Mouse (Mus musculus) stomach, embryonic 15.5 days (tissue): ENCODE results near the gene Fmnl3. TPM values are rescaled to one million over a fixed set of nuclear protein-coding genes. Genes with fewer than 3 reads are reported as not detected.
A peak's percentile ranks its signal among the peaks of the same experiment; 100 is the strongest.

Source experiments
- ATAC-seq: fragments of 200-750 bp; cut with Nextera tagmentation; 2 replicates; pipeline ENCODE4 v1.8.0; 2017; ENCODE audit warnings: low read depth, moderate number of reproducible peaks, moderate TSS enrichment; ENCODE audit not compliant: insufficient read depth, low FRiP score
- H3K27ac ChIP-seq: fragments of 300-500 bp; sonication (generic); 2 replicates; pipeline ENCODE4 v1.5.1; 2015; ENCODE audit warnings: mild to moderate bottlenecking, inconsistent platforms
- H3K27me3 ChIP-seq: fragments of 300-500 bp; sonication (generic); replicated peaks from 2 replicates; pipeline ENCODE4 v1.6.1; 2015; ENCODE audit warnings: inconsistent platforms
- H3K36me3 ChIP-seq: fragments of 300-500 bp; sonication (generic); 2 replicates; pipeline ENCODE4 v1.6.1; 2015; ENCODE audit warnings: inconsistent platforms
- H3K4me1 ChIP-seq: fragments of 300-500 bp; sonication (generic); 2 replicates; pipeline ENCODE4 v1.6.1; 2015; ENCODE audit warnings: inconsistent platforms
- H3K4me2 ChIP-seq: fragments of 300-500 bp; sonication (generic); 2 replicates; pipeline ENCODE4 v1.6.1; 2015; ENCODE audit warnings: mild to moderate bottlenecking, inconsistent platforms
- H3K4me3 ChIP-seq: fragments of 300-500 bp; sonication (generic); replicated peaks from 2 replicates; pipeline ENCODE4 v1.5.1; 2015; ENCODE audit warnings: inconsistent platforms
- H3K9ac ChIP-seq: fragments of 300-500 bp; sonication (generic); 2 replicates; pipeline ENCODE4 v1.6.1; 2015; ENCODE audit warnings: inconsistent platforms
- H3K9me3 ChIP-seq: fragments of 300-500 bp; sonication (generic); 2 replicates; pipeline ENCODE4 v1.6.1; 2016; ENCODE audit warnings: inconsistent platforms
- WGBS: fragments of 180-500 bp; shearing (Covaris S2); methylation state at CpG from one replicate; pipeline ENCODE4 v1.1.7; 2015; 5-methylcytosine and 5-hydroxymethylcytosine counted together
- polyA plus RNA-seq: library from polyadenylated mRNA; unstranded; fragments of >200 nt; fragmentation: Nextera tagmentation; extraction: Ambion mirVana; gene quantifications from 2 replicates; pipeline ENCODE4 v1.2.1, GENCODE M21; 2015

The Fmnl3 gene
- polyA plus RNA-seq, result 18.2 and 21.3 TPM in 2 replicates

DNA sequence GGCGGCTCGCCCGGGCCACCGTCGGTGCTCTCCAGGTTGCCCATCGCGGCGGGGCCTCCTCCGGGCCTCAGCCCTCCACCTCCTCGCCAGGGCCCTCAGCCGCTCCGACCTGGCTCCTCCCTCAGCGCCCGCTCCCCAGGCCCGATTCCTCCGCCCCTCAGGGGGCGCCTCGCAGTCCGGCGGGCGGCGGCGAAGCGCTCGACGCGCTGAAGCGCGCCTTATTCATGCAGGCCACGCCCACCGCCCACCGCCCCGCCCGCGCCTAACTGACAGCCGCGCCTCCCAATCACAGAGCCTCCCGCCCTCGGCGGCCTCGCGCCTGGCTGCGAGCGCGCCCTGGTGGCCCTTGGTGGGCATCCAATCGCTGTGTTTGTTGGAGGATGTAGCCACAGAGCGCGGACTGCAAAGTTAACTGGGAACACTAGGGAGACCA lies at the start of gene Fmnl3:
TSS of gene Fmnl3 (minus strand) at position 224 of the 433 bp plus-strand sequence.
- H3K4me1 ChIP-seq, result peaks cover 12% of the 10 kb centered on the region; the same call in 1 of the 2 replicates
- H3K9ac ChIP-seq, result peak within 1 kb of the TSS; percentile 76
- peak within 1 kb of the TSS; percentile 92 for H3K27ac ChIP-seq
- no peaks in the 10 kb centered on the region for H3K27me3 ChIP-seq
- H3K9me3 ChIP-seq, result no peaks in the 10 kb centered on the region
- peak within 1 kb of the TSS; percentile 87 for H3K4me3 ChIP-seq
- peak; percentile 88 for ATAC-seq
- peak within 1 kb of the TSS; percentile 89 for H3K4me2 ChIP-seq
- 1% methylated on average over 48 of the region's 48 CpGs for WGBS
- no peaks in the 10 kb centered on the region for H3K36me3 ChIP-seq

DNA sequence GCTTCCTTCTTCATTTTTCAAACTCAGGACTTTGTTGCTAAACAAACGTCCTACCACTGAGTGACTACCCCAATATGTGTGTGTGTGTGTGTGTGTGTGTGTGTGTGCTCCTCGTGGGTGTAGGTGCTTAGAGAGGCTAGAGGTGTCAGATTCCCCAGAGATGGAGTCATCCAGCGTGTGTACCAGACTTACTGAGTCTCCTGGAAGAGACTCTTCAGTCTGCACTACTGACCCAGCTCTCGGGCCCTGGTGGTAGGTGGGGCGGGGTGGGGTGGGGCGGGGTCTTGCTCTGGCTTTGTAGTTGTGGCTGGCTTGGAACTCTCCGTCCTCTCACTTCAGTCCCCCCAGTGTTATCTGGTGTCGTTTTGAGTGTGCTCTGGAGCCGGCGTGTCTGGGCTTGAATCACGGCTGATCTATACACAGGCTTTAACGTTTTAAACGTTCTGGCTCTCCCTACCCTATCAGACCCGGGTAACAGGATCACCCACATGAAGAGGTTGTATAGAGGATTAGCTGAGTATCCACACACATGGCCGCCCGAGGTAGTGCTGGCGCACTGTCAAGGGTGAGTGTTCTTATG lies 47.5 kb upstream of the Fmnl3 start:
- no peaks in the 10 kb centered on the region for H3K36me3 ChIP-seq
- H3K4me2 ChIP-seq, result no peak overlapping the region
- ATAC-seq, result no peak
- H3K4me3 ChIP-seq, result no peak overlapping the region
- H3K9ac ChIP-seq, result no peak overlapping the region
- no peaks in the 10 kb centered on the region for H3K27me3 ChIP-seq
- peaks cover 22% of the 10 kb centered on the region for H3K4me1 ChIP-seq
- no peaks in the 10 kb centered on the region for H3K9me3 ChIP-seq
- 22% methylated on average over 17 of the region's 17 CpGs for WGBS
- H3K27ac ChIP-seq, result no peak overlapping the region

DNA sequence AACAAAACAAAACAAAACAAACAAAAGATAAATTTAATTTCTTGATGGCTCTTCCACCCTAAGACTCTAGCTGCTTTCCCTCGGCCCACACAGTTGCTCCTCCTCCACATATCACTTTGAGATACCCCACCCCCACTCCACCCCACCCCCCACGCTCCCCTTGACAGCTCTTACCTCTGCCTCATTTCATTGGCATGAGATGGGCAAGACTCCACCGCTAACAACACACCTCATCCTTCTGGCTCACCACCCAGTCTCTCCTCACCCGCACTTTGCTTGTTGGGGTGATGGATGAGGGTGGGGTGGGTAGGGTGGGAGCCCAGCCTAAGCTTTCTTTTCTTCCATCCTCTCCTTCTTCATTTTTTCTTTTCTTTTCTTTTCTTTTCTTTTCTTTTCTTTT lies 46.7 kb upstream of the Fmnl3 start:
- no peak for ATAC-seq
- no peaks in the 10 kb centered on the region for H3K27me3 ChIP-seq
- H3K9ac ChIP-seq, result no peak overlapping the region
- peaks cover 15% of the 10 kb centered on the region for H3K4me1 ChIP-seq
- H3K27ac ChIP-seq, result no peak overlapping the region
- H3K4me3 ChIP-seq, result no peak overlapping the region
- H3K36me3 ChIP-seq, result no peaks in the 10 kb centered on the region
- WGBS, result 37% methylated on average over 4 of the region's 4 CpGs
- no peaks in the 10 kb centered on the region for H3K9me3 ChIP-seq
- no peak overlapping the region for H3K4me2 ChIP-seq

DNA sequence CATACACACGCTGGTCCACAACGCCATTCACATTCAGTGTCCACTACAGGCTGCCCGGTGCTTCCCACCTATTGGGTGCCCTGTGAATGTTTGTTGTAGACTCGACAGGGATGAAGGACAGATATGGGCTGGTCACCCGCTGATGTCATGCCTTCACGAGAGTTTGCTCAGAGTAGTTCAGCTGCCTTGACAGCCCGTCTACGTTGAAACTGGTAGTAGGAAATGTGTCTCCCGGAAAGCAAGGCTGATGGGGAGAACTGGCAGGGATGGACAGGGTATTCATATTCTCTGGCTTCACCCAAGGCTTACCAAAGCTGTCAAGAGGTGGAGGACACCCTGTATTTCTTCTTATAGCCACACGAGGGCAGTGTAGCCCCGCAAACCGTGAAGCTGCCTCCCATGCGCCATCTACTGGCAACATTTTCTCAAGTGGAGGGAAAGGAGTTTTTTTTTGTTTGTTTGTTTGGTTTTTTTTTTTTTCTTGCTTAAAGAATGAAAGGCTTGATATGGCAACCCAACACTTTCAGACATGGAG lies 46.1 kb upstream of the Fmnl3 start:
- H3K4me3 ChIP-seq, result no peak overlapping the region
- no peaks in the 10 kb centered on the region for H3K36me3 ChIP-seq
- no peak overlapping the region for H3K27ac ChIP-seq
- WGBS, result 15% methylated on average over 13 of the region's 13 CpGs
- peaks cover 11% of the 10 kb centered on the region for H3K4me1 ChIP-seq
- H3K9ac ChIP-seq, result no peak overlapping the region
- no peak for ATAC-seq
- no peaks in the 10 kb centered on the region for H3K27me3 ChIP-seq
- H3K9me3 ChIP-seq, result no peaks in the 10 kb centered on the region
- H3K4me2 ChIP-seq, result peak overlapping the region; percentile 26; the same call in 1 of the 2 replicates

DNA sequence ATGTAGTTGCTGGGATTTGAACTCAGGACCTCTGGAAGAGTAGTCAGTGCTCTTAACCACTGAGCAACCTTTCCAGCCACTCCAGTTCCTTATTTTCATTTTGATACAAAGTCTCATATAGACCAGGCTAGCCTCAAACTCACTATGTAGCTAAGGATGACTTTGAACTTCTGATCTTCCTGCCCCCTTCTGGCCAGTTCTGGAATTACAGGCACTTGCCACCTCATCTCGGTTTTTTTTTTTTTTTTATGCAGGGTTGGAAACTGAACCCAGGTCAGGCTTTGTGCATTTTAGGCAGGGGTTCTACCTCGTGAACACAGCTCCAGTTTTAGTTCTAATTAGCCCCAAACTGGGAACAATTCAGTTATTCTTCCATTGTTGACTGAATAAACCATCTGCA lies 45.5 kb upstream of the Fmnl3 start:
- H3K27me3 ChIP-seq, result no peaks in the 10 kb centered on the region
- peaks cover 5% of the 10 kb centered on the region for H3K4me1 ChIP-seq
- no peak overlapping the region for H3K4me3 ChIP-seq
- ATAC-seq, result no peak
- H3K9me3 ChIP-seq, result no peaks in the 10 kb centered on the region
- H3K36me3 ChIP-seq, result no peaks in the 10 kb centered on the region
- H3K9ac ChIP-seq, result no peak overlapping the region
- 10% methylated on average over 2 of the region's 2 CpGs for WGBS
- H3K4me2 ChIP-seq, result no peak overlapping the region
- no peak overlapping the region for H3K27ac ChIP-seq

DNA sequence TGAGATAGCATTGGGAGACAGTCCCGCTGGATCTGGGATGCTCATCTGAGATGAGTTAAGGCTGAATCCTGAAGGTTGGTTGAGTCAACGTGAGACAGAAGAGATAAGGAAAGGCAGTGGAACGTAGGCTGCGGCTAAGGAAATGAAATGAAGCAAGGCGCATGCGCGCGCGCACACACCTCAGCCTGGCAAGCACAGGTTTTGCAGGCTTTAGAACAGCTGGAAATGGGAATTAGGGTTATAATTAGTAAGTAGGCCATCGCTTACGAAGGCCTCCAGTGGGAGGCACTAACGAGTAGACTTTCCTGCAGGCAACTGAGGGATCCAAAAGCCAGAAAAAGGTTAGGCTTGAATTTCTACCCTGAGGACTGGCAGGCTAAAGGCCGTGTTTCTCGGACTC lies 41.5 kb upstream of the Fmnl3 start:
- Histone ChIP-seq H3K36me3 (peaks cover 22% of the 10 kb centered on the region), H3K9ac (no peak overlapping the region), H3K4me3 (no peak overlapping the region), H3K4me2 (no peak overlapping the region), H3K9me3 (no peaks in the 10 kb centered on the region), H3K27me3 (no peaks in the 10 kb centered on the region), H3K27ac (no peak overlapping the region), H3K4me1 (no peaks in the 10 kb centered on the region)
- 58% methylated on average over 14 of the region's 14 CpGs for WGBS
- no peak for ATAC-seq

DNA sequence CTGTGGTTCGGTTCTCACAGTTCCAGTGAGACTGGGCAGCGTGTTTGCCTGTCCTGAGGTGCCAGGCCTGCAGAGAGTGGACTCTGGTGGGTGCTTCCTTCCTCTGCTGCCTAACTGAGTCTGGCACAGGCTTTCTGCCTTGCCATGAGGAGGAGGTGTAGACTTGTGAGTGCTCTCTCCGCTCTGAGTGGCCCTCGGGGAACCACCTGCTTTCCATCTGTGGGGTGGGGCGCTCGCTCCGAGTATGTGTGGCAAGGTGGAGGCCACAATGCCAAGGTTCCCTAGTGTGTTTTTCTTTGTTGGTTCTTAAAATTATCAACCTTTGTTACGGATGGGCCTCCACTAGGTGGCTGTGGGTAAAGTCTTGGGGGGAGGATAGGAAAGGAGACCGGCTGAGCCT lies 38.6 kb upstream of the Fmnl3 start:
- 90% methylated on average over 9 of the region's 9 CpGs for WGBS
- no peak overlapping the region for H3K4me3 ChIP-seq

DNA sequence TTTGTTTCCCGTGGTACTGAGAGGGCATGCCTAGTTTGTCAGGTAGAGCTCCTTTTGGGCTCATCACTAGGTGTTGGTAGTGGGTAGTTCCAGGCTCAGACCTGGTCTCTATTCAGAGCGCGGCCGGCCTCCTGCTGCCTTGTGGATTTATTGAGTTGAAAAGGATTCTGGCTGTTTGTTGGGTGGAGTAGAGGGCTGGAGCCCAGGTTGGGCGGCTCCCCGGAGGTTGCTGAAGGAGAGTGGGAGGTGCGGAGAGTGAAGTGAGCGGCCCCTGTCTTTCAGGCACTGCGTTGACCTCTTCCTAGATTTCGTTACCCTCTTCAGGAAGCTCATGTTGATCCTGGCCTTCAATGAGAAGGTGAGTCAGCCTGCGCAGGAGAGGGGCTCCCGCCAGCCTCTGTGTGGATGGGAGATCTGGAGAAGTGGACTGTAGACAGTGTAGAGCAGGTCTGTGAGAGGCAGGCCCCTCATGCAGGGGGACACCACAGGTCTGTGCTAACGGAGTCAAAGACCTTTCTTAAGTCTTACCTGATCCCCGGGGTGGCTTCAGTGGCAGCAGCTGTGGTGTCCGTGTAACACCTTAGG lies 36.8 kb upstream of the Fmnl3 start:
- Histone ChIP-seq H3K4me1 (no peaks in the 10 kb centered on the region), H3K36me3 (peaks cover 57% of the 10 kb centered on the region), H3K9me3 (no peaks in the 10 kb centered on the region), H3K4me3 (no peak overlapping the region), H3K27ac (no peak overlapping the region), H3K27me3 (no peaks in the 10 kb centered on the region), H3K4me2 (no peak overlapping the region), H3K9ac (no peak overlapping the region)
- WGBS, result 90% methylated on average over 15 of the region's 15 CpGs
- no peak for ATAC-seq

More for the DNA sequence above, 38.6 kb upstream of the Fmnl3 start:
- ATAC-seq, result no peak
- no peak overlapping the region for H3K27ac ChIP-seq
- no peaks in the 10 kb centered on the region for H3K4me1 ChIP-seq
- no peak overlapping the region for H3K9ac ChIP-seq
- H3K27me3 ChIP-seq, result no peaks in the 10 kb centered on the region
- no peaks in the 10 kb centered on the region for H3K9me3 ChIP-seq
- peaks cover 51% of the 10 kb centered on the region for H3K36me3 ChIP-seq
- no peak overlapping the region for H3K4me2 ChIP-seq

DNA sequence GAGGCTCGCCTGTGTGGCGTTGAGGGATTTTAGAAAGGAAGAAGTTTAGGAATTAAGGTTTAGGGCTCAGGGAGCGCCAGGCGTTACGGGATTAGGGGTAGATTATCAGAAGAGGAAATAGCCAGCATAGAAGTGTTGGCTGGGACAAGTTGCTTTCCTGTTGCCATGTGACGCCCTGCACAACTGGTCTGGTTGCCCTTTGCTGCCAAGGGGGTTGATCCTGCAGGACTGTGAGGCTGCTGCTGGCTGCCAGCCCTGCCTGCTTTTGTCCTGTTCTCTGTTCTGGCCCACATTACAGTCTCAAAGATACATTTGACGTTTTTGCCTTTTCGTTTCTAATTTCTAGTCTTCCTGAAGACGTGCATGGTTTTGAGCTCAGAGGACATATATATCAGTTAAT lies 34.9 kb upstream of the Fmnl3 start:
- WGBS, result 89% methylated on average over 9 of the region's 9 CpGs
- no peak overlapping the region for H3K9ac ChIP-seq
- no peak overlapping the region for H3K4me2 ChIP-seq
- H3K27me3 ChIP-seq, result no peaks in the 10 kb centered on the region
- peaks cover 58% of the 10 kb centered on the region for H3K36me3 ChIP-seq
- H3K4me3 ChIP-seq, result no peak overlapping the region
- ATAC-seq, result no peak
- H3K4me1 ChIP-seq, result 0 out of 2 replicates have a peak, but pooled peaks cover 1% of the 10 kb centered on the region
- H3K27ac ChIP-seq, result no peak overlapping the region
- no peaks in the 10 kb centered on the region for H3K9me3 ChIP-seq

DNA sequence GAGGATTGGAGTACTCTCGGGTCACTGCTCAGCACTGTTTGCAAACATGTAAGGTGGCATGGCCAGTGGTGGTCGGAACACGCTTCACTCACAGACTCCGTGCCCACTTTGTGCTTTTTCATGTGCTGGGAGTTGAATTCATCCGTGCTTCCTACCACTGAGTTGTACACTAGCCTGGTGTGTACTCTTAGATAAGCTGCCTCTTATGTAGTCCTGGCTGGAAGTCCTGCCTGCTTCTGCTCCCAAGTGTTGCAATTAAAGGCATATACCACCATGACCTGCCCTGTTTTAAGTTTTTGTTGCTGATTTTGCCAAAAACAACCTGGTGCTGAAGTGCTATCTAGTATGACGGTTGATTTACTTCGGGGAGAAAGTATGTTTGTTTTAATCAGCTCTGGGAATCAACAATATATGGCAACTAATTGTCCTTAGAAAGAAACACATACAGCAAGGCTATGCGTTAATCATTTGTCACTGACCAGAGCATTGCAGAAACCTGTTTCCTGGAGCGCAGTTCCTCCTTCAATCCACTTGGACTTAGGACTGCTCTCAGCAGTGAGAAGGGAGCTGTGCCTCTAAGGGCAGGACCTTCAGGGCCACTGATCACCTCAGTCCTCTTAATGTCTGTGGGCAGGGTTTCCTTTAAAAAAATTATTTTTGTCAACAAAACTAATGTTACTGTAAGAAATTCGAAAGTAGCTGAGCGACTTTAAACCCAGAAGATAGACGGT lies 33.0 kb upstream of the Fmnl3 start:
- 79% methylated on average over 12 of the region's 12 CpGs for WGBS
- Histone ChIP-seq H3K9me3 (no peaks in the 10 kb centered on the region), H3K27ac (peak overlapping the region; percentile 27; the same call in 1 of the 2 replicates), H3K9ac (no peak overlapping the region), H3K36me3 (peaks cover 50% of the 10 kb centered on the region), H3K4me3 (no peak overlapping the region), H3K4me2 (no peak overlapping the region), H3K27me3 (no peaks in the 10 kb centered on the region), H3K4me1 (peaks cover 7% of the 10 kb centered on the region; the same call in 1 of the 2 replicates)
- no peak; the same call in 1 of the 2 replicates for ATAC-seq

DNA sequence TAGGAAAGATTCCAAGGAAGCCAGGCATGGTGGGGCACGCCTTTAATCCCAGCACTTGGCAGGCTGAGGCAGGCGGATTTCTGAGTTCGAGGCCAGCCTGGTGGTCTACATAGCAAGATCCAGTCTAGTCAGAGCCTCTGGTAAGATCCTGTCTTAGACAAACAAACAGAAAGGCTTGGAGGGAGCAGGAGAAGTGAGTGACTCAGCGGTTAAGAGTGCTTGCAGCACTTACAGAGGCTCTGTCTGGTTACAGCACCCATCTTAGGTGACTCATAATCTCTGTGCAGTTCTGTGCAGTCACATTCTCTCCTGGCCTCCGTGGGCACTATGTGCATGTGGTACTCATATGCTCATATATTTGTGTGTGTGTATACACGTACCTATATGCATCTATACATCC lies 30.3 kb upstream of the Fmnl3 start:
- Histone ChIP-seq H3K4me1 (peaks cover 28% of the 10 kb centered on the region), H3K27ac (no peak overlapping the region), H3K9ac (no peak overlapping the region), H3K4me2 (no peak overlapping the region), H3K36me3 (peaks cover 24% of the 10 kb centered on the region), H3K27me3 (no peaks in the 10 kb centered on the region), H3K9me3 (no peaks in the 10 kb centered on the region), H3K4me3 (no peak overlapping the region)
- WGBS, result 80% methylated on average over 6 of the region's 6 CpGs
- no peak for ATAC-seq
